Mouse (Mus musculus): ENCODE data around the gene Olfr594.
"Not testable (repeated sequence)": the region's sequence is repeated elsewhere in the genome, so short reads cannot be mapped to it uniquely, and the experiment has no call there.

Gene Olfr594

DNA sequence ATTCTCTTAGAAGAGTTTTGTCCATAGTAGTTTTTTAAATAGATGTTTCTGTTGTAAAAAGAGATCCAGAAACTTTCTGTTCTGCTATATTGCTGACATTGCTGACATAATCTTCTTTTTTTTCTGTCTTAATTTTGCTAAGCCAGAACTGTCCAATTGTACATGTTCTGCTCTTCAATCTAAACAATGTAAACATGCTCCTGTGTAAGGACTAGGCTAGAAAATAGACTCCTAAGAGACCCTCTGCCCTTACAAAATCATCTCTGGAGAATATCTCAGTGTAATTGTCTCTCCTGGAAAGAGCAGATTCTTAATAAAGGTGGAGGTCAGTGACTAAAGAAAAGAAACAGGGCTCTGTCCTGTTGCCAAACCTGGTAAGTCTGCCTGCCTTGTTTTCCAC lies at the start of gene Olfr594:
Gene Olfr594, plus strand, starts transcription at position 301 of the 400 bp plus-strand sequence.
- DNase-seq, result no peak

DNA sequence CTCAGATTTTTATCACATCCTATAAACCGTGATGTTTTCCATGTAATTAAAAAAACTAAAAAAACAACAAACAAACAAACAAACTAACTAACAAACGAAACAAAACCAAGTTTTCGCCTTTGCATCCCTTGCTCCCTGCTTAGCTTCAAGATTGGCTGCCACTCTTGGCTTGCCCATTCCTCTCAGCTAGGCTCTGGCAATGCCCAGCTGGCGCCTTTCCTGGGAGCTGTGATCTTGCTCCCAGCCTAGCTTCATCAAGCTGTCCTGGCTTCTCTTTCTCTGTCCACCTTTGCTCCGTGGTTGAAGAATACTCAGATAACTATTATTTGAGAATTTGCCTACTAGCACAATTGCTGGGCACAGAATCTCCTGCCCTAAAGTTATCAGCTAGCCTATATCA lies 47.1 kb upstream of the Olfr594 start:
- no peak for DNase-seq

DNA sequence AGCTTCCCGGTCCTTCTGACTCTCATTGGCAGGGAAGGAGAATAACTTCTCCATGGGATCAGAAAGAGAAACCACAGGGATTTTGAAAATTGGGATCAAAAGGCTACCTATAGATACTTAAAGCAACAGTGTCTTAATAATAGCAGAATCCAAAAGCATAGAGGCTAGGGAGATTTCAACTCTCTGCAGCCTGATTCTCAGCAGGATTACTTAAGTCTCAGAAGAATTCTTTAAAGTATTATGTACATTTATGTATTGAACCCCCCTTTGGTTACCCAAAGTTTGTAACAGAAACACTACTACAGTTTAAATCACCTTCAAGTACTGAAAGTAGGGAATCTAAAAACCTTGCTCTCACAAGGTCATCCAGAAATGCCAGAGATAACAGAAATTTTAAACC lies 38.6 kb upstream of the Olfr594 start, which contains the start of gene Olfr591:
Gene Olfr591, minus strand, starts transcription at position 101 of the 400 bp plus-strand sequence.
- DNase-seq, result no peak

GRCm38 (mm10) chr7:103184503-103184902 lies 32.3 kb upstream of the Olfr594 start, which contains the start of gene Olfr592:
Gene Olfr592 (plus strand): TSS chr7:103184803.
- DNase-seq, result not testable (repeated sequence)

- no peak for DNase-seq
Observed at GRCm38 (mm10) chr7:103211562-103211961, 5.2 kb upstream of the Olfr594 start, which contains the start of gene Olfr593. Gene Olfr593 (plus strand): TSS chr7:103211862.

DNA sequence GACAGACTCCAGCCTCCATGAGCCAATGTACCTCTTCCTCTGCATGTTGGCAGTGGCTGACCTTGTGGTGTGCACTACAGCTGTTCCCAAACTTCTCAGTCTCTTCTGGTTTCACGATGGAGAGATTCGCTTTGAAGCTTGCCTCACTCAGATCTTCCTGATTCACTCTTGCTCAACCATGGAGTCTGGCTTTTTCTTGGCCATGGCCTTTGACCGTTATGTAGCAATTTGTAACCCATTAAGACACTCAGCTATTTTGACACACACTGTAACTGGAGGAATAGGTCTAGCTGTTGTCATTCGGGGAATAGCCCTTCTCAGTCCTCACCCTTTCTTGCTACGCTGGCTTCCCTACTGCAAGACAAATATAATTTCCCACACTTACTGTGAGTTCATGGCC lies 4.7 kb upstream of the Olfr594 start:
- not testable (repeated sequence) for DNase-seq

DNA sequence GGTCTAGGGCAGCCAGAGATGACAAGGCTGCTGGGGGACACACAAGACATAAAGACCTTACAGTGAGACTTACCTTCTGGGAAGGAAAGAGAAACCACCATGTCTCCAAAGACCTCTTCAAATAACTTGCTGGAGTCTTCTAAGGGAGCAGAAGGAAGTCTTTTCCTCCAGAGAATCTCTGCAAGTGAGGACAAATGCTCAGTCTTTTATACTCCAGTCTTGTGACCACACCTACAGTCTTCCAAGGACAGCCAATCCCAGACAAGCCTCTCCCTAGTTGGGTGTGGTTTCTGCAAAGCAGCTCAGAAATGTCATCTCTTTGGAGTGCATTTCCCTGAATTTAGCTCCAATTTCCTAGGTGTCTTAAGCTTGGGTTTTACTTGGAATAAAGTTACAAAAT lies 35.6 kb downstream of the Olfr594 start, which contains the start of gene Usp17ld:
Gene Usp17ld, minus strand, starts transcription at position 101 of the 400 bp plus-strand sequence.
- DNase-seq, result not testable (repeated sequence)
